Mouse (Mus musculus) layer of hippocampus, postnatal 14 days (tissue): ENCODE measurements at regions not wholly inside any gene's neighbourhood (a gene's known extent, or its start where the extent isn't known, plus 50 kb on each side); places are given as distances from the start of the nearest gene placed in this dataset.

Experiments used
- DNase-seq, 2 experiments: peaks; one replicate each; pipeline ENCODE4 v3.0.0; 2021 to 2022; ENCODE audit warnings: low spot score in 2 of 2, mixed read lengths in 1 of 2

DNA sequence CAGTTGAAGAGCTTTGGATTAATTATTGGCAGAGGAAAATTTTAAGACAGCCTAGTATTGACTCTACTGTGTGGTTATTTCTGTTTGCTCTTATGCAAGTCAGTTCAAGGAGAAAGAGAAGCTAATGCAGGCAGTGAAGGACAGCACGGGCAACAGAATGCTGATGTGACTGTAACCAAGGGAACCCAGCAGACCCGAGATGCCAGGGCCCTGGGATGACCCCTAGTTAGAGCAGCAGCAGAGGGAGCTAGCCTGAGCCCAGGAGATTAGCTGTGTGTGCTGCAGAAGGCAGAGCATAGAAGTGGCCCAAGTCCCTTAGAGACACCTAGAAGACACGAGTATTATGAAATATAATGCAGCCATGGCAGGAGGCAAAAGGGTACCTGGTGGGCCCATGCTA is 223.7 kb upstream of the Pfn2 start:
- DNase-seq, result no peak

DNA sequence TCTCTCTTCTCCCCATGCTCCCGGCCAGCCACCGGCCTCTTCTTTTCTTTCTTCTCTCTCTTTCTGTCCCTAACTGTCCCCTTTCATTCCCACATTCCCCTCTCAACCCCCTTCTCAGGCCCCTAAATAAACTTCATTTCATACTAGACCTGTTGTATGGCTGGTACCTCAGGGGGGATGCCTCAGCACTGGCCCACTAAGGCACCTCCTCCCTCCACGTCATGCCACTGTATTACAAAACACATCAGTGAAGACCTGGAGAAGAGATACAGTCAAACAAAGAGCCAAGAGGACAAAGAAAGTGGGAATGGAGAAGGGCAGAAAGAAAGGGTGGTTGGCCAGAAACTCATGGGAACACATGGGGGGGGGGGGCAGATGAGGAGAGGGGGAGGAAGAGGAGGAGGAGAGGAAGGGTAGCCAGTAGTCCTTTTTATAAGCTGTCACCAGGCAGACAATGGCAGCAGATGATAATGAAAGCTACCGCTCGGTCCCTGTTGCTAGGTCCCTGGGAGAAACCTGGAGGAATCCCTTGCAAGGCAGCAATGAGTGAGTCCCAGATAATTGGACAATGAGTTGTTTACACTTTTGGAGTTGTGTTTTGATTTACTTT is 224.5 kb upstream of the Pfn2 start:
- DNase-seq, result no peak

GRCm38 (mm10) chr3:58089344-58090139 is 241.7 kb upstream of the Pfn2 start:
- no peak for DNase-seq

DNA sequence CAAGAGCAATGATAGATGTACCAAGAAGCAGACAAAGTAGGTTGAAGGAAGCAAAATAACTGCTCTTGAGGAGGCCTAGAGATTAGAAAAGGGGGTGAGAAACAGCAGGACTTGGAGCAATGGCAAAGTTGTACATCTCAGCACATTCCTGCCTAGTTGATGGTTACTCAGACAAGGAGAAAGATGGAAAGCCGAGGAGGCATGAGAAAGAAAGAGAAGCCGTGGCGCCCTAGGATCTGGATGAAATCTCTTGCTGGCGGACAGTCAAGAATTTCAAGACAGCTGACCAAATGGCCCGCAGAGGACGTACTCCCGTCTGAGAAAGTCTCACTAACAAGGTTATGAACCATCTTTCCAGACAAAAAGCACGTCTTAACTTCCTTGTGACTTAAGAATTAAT is 242.5 kb upstream of the Pfn2 start:
- no peak for DNase-seq

DNA sequence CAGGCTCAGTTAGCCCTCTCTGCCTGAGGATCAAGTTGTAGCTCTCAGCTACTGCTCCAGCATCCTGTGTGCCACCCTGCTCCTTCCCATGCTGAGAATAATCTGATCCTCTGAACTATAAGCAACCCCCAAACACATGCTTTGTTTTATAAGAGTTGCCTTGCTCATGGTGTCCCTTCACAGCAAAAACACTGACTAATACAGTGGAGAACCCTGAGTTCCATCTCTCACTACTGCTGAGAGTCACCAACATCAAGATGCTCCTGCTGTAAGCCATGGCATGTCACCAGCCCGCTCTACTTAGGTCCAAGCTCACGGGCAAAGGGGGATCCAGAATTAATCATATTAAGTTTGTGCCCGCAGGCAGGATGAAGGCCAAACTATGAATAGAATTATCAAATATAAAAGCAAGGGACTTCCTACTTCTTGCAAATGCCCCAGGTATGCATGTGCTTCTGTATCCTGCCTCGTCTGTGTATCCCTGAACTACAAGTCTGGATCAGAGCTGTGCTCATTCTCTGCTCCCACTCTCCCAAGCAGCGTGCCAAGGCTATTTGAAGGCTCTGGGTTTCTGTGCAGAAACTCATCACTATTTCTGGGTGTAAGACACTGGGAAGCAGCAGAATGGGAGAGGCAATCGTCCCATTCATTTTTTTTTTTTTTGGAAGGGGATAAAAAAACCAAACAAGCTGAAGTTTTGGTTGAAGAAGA is 243.7 kb upstream of the Pfn2 start:
- no peak for DNase-seq

GRCm38 (mm10) chr3:58110911-58111476 is 263.1 kb upstream of the Pfn2 start:
- no peak for DNase-seq

DNA sequence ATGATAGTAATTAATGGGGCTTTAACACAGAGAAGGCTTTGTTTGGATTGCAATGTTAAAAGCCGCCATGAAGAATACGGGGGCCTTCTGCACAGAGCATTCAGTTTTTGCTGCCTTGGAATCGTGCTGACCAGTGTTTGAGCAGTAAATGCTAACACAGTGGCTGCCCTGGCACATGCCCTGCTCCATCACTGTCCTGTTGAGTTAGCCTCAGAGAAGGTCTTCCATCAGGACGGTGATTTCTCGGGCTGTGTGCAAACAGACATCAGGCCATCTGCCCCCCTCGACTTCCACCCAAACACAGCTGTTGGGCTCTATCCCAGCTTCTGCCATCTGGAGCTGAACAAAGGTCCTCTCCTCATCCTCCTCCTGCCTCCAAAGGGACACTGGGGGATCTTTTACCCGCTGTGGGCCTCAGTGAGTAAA is 264.6 kb upstream of the Pfn2 start:
- no peak for DNase-seq

DNA sequence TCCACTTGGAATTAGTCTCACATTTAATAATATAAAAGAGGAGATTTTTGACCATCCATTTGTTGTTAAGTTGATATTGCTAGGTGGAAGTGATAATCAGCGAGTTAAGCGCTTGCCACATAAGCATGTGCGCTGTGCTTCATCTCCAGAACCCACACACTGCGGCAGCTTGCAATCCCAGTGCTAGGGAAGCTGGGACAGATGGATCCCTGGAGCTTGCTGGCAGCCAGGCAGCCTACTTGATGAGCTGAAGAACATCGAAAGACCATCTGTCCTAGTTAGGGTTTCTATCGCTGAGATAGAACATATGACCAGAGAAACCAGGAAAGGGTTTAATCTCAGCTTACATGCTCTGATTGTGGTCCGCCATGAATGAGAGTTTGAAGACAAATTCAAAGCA is 266.1 kb upstream of the Pfn2 start:
- DNase-seq, result peak in 1 of 2 experiments; percentile 83

DNA sequence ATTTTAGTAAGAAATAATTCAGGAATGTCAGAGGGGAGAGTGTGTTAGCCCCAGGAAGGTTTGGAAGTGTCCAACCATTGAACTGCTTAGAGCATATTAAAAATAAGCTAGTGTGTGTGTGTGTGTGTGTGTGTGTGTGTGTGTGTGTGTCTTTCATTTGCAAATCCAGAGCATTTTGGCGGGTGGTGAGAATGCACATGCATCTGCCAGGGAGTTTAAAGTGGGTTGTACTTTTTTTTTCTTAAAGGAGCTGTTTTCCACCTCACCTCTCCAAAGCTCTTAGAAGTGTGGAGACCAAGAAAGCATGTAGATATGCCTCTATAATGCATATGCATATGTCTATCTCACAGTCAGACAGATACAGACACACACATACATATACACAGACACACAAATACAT is 267.6 kb upstream of the Pfn2 start:
- no peak for DNase-seq

DNA sequence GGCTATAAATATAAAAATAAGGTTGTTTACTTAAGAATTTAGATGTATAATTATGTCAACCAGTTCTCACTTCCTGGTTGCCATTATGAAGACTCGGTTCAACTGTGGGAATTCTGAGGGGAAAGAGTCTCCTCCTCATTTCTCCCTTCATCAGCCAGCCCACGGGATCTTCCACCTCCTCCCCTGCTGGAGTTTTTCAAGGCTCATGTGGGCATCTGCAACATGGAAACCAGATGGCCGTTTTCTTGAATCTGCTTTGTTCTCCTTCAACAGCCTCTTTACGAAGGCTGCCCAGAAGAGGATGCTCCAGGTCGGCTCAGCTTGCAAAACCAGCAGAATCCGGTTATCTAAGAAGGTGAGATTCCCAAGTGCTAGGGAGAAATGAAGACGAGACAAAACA is 269.0 kb upstream of the Pfn2 start:
- peak in 1 of 2 experiments; percentile 45 for DNase-seq

DNA sequence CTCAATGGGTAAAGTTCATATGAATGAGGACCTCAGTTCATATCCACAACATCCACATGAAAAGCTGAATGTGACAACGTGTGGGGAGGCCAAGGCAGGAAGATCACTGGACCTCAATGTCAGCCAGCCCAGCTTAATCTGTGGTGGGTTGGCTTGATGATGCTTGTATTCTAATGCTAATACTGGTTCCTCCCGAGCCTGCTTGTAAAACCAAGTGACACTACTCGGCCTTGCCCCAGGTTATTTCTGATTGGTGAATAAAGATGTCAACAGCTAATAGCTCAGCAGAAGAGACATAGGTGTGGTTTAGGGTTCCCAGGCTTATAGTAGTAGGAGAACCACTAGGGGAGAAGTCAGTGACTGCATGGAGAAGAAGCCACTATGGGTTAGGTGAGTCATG is 272.2 kb upstream of the Pfn2 start:
- no peak for DNase-seq

- DNase-seq, result peak; percentile 82 to 83
Observed at GRCm38 (mm10) chr3:58122456-58123359, 274.8 kb upstream of the Pfn2 start.

- no peak for DNase-seq
Observed at GRCm38 (mm10) chr3:58123396-58124077, 275.7 kb upstream of the Pfn2 start.

DNA sequence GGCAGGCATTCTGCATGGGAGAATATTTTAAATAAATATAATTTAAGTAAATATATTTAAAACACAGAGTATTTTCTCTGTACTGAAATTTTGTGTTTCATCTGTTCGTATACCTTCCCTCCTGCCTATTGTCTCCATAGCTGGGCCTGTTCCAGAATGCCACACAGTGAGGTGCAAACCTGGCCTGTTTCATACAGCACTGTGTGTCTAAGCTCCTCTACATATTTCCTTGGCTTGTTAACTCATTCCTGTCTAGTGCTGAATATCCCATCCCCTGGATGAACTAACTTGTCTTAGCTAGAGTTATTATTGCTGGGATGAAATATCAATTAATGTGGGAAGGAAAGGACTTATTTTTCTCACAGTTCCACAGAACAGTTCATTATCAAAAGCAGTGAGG is 277.0 kb upstream of the Pfn2 start:
- no peak for DNase-seq

DNA sequence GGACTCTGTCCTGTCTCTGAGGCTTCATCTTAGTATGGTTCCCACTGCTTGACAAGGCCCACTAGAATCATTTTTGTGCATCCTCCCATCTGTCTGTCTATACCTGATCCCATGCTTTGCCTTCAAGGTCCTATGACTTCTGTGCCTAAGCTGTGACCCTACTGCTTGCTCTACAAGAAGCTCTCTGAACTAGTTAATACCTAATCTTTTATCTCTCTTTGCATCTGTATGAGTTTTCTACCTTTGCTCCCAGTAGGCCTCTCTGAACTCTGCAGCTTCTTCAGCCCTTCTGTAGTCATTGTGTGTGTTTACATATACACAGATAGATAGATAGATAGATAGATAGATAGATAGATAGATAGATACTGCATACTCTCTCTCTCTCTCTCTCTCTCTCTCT is 279.1 kb upstream of the Pfn2 start:
- DNase-seq, result no peak

GRCm38 (mm10) chr3:58128059-58128458 is 280.2 kb upstream of the Pfn2 start:
- DNase-seq, result no peak

DNA sequence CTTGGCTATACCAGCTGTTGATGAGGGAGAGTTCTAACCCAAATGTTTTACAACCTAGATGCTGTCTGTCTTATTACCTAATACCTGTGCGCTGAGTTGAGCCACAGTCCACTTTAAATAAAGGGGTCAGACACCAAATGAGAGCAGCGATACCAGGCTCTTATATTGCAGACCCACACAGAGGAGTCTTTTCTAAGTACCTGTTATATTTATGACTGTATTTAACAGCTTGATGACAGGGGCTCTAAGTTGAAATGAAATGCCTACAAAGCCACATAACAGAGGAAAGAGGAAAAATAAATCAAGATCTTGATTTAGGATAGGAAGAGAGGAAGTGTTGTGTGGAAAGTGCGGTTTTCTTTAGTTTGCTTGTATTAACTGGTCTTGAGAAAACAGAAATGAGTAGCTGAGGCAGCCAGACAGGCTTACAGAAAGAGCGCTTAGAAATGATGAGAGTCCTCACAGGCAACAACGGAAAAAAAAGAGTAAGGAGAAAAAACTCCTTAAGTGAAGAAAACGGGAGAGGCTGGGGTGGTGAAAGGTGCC is 281.6 kb upstream of the Pfn2 start:
- DNase-seq, result no peak

- no peak for DNase-seq
Observed at GRCm38 (mm10) chr3:58135607-58136365, 278.7 kb upstream of the Tsc22d2 start.
